Mouse (Mus musculus) ES-Bruce4 (cell line): ENCODE measurements around the gene Gm5751. TPM values are rescaled to one million over a fixed set of nuclear protein-coding genes. Genes with fewer than 3 reads are reported as not detected.
"Not testable (repeated sequence)": the region's sequence is repeated elsewhere in the genome, so short reads cannot be mapped to it uniquely, and the experiment has no call there.

Experiments
- H3K27ac ChIP-seq: 2 replicates; pipeline ENCODE4 v1.5.1; 2012; ENCODE audit warnings: low read length, inconsistent platforms; ENCODE audit not compliant: insufficient read depth
- H3K27me3 ChIP-seq: 2 replicates; pipeline ENCODE4 v1.6.1; 2012; ENCODE audit warnings: mild to moderate bottlenecking, low read length, inconsistent platforms; ENCODE audit not compliant: control insufficient read depth, poor library complexity, insufficient read depth, severe bottlenecking
- H3K36me3 ChIP-seq: 2 replicates; pipeline ENCODE4 v1.6.1; 2012; ENCODE audit warnings: inconsistent platforms, mild to moderate bottlenecking, low read length, moderate library complexity; ENCODE audit not compliant: control insufficient read depth, poor library complexity, insufficient read depth, severe bottlenecking
- H3K4me1 ChIP-seq: one replicate; pipeline ENCODE4 v1.8.1; 2011; ENCODE audit warnings: low read length; ENCODE audit not compliant: control insufficient read depth, insufficient read depth
- H3K4me3 ChIP-seq: 2 replicates; pipeline ENCODE4 v1.5.1; 2011; ENCODE audit warnings: low read depth, mild to moderate bottlenecking, low read length
- H3K9ac ChIP-seq: 2 replicates; pipeline ENCODE4 v1.6.1; 2012; ENCODE audit warnings: low read depth, mild to moderate bottlenecking, inconsistent platforms; ENCODE audit not compliant: poor library complexity, severe bottlenecking
- H3K9me3 ChIP-seq: replicated peaks from 2 replicates; pipeline ENCODE4 v1.6.1; 2012; ENCODE audit warnings: mild to moderate bottlenecking, low read length, inconsistent platforms; ENCODE audit not compliant: control insufficient read depth, poor library complexity, insufficient read depth, severe bottlenecking
- CTCF ChIP-seq: IDR thresholded peaks from one replicate; pipeline ENCODE4 v1.8.1; 2011; ENCODE audit warnings: low read depth, low read length
- EP300 ChIP-seq: IDR thresholded peaks from 2 replicates; pipeline ENCODE4 v1.6.1; 2011; ENCODE audit warnings: low read depth, low read length; ENCODE audit not compliant: insufficient read depth
- POLR2A ChIP-seq: IDR thresholded peaks from one replicate; pipeline ENCODE4 v1.8.1; 2011; ENCODE audit warnings: low read length; ENCODE audit not compliant: insufficient read depth
- polyA plus RNA-seq: library from polyadenylated mRNA; stranded (reverse); fragments of >200 nt; gene quantifications from 2 replicates; pipeline ENCODE4 v1.2.4, GENCODE M21; 2011; ENCODE audit warnings: low read depth; ENCODE audit not compliant: missing spikeins, insufficient read depth, insufficient read length

Gm5751 gene
- polyA plus RNA-seq, result not detected in 2 replicates

DNA sequence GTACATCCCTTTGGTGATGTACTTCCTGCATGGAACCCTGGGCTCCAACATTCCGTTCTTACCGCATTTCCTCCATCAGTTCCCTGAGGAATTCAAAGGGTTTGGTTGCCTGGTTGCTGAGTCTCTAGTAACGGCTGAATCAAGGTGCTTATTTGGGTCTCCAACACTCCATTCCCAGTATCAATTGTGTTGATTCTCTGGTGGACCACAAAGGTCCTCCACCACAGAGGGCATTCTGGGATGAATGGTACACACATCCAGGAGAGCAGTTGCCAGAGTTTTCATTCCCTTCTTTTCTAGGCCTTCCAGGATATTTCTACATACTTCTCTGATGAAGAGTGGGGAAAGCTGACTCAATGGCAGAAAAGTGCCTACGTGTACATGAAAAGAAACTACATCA, at the start of gene Gm5751:
Gene Gm5751, plus strand, starts transcription at position 301 of the 400 bp plus-strand sequence.
- not testable (repeated sequence) for H3K9ac ChIP-seq, H3K27me3 ChIP-seq, H3K27ac ChIP-seq, H3K4me3 ChIP-seq, H3K9me3 ChIP-seq, H3K4me1 ChIP-seq, H3K36me3 ChIP-seq

DNA sequence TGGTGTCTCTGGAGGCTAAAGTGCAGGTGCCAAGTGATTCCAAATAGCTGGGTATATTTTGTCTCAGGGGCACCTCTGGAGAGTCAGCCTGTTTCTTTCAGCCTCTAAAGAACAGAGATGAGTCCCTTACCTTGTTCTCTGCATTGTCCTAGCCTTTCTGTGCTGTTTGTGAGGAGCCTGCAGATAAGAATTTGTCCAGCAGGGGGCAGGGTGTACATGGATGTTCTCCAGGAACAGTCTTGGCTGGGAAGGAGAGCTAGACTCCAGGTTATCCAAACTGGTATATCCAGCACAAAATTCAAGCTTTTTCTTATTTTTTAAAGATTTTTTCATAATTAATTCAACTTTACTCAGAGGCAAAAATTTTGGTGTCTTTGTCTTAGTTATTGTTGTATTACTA, 42.0 kb upstream of the Gm5751 start:
- no peak overlapping the region for H3K27ac ChIP-seq
- H3K9ac ChIP-seq, result no peak overlapping the region
- no peaks in the 10 kb centered on the region for H3K9me3 ChIP-seq
- TF ChIP-seq POLR2A, result no peak
- peak; percentile 20 for TF ChIP-seq CTCF
- no peak for TF ChIP-seq EP300
- H3K4me3 ChIP-seq, result no peak overlapping the region
- H3K4me1 ChIP-seq, result no peaks in the 10 kb centered on the region
- H3K36me3 ChIP-seq, result no peaks in the 10 kb centered on the region
- no peaks in the 10 kb centered on the region for H3K27me3 ChIP-seq

DNA sequence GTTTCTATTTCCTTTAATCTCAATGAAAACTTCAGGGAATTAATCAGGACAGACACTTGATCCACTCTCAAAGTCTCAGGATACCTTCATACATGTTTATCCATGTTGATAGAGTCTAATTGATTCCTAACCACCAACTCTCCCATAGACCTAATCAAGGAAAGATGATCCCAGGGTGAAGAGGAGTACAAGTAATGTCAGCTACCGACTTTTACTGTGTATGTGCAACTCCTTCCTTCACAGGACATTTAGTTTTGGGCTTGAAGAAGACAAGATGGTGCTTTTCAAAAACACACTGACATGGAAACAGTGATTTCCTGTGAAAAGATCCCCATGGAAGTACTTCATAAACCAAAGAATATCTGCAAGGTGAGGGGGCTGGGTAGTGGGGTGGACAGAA, 30.4 kb upstream of the Gm5751 start, which contains the start of gene Gm6592:
Gene Gm6592, plus strand, starts transcription at position 301 of the 400 bp plus-strand sequence.
- TF ChIP-seq CTCF, result no peak
- TF ChIP-seq EP300, result no peak
- TF ChIP-seq POLR2A, result no peak
- no peak within 1 kb of the TSS for H3K27ac ChIP-seq
- no peak within 1 kb of the TSS for H3K9ac ChIP-seq
- H3K36me3 ChIP-seq, result no peaks in the 10 kb centered on the region
- H3K4me1 ChIP-seq, result no peaks in the 10 kb centered on the region
- no peaks in the 10 kb centered on the region for H3K9me3 ChIP-seq
- H3K27me3 ChIP-seq, result no peaks in the 10 kb centered on the region
- H3K4me3 ChIP-seq, result no peak within 1 kb of the TSS

DNA sequence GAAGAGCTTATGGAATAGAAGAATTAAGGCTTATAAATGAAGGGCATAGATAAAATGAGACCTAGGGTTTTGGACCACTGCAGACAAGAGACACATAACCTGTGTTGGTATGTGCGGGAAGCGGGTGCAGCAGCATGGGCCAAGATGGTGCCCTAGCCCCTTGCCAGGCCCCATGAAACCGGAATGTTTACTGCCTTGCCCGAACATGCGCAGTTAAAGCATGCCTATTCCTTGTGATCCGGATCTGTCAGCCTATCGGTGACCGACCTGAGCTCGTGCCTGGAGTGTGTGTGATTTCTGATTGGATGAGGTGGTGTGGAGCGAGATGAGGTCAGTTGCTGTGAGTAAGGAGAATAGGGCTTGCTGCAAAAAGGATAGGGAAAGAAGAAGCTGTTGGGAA, 21.6 kb upstream of the Gm5751 start:
- Histone ChIP-seq H3K9me3 (no peaks in the 10 kb centered on the region), H3K27me3 (no peaks in the 10 kb centered on the region), H3K4me1 (no peaks in the 10 kb centered on the region), H3K36me3 (no peaks in the 10 kb centered on the region), H3K27ac (no peak overlapping the region), H3K9ac (no peak overlapping the region), H3K4me3 (no peak overlapping the region)
- TF ChIP-seq EP300 (no peak), POLR2A (no peak), CTCF (no peak)

DNA sequence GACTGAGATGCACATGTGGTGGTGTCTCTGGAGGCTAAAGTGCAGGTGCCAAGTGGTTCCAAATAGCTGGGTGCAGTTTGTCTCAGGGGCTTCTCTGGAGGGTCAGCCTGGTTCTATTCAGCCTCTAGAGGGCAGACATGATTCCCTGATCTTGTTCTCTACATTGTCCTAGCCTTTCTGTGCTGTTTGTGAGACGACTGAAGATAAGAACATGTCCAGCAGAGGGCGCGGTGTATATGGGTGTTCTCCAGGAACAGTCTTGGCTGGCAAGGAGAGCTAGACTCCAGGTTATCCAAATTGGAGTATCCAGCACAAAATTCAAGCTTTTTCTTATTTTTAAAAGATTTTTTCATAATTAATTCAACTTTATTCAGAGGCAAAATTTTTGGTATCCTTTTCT, 9.7 kb upstream of the Gm5751 start:
- not testable (repeated sequence) for H3K27me3 ChIP-seq, H3K9me3 ChIP-seq, H3K4me1 ChIP-seq, H3K9ac ChIP-seq, H3K36me3 ChIP-seq, H3K4me3 ChIP-seq, H3K27ac ChIP-seq
- peak; percentile 33 for TF ChIP-seq CTCF

DNA sequence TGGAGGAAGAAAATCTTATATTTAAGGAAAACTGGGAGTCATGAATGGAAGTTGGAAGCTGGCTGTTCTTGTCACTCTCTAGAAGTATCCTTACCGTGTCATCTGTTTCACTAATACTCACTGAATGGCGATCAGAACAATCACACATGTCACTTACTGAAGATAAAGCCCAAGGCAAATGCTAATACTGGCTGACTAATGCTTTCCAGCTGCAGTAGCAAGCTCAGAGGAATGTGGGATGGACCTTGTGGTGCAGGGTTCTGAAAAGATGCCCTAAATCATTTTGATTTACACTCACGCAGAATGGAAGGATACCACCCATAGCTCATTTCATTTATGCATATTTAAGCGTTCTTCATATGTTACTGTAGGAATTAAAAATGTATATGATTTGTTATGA, 10.3 kb downstream of the Gm5751 start:
- no peak overlapping the region for H3K9ac ChIP-seq
- H3K4me1 ChIP-seq, result no peaks in the 10 kb centered on the region
- no peaks in the 10 kb centered on the region for H3K27me3 ChIP-seq
- H3K4me3 ChIP-seq, result no peak overlapping the region
- no peak for TF ChIP-seq POLR2A
- TF ChIP-seq EP300, result no peak
- TF ChIP-seq CTCF, result no peak
- H3K9me3 ChIP-seq, result no peaks in the 10 kb centered on the region
- H3K27ac ChIP-seq, result no peak overlapping the region
- no peaks in the 10 kb centered on the region for H3K36me3 ChIP-seq
